Mouse (Mus musculus): Measurements from ENCODE around the gene Gm17606. TPM values are rescaled to one million over a fixed set of nuclear protein-coding genes. Genes with fewer than 3 reads are reported as not detected.

The Gm17606 gene
- total RNA-seq, 2 experiments from 2014 or later = not detected

DNA sequence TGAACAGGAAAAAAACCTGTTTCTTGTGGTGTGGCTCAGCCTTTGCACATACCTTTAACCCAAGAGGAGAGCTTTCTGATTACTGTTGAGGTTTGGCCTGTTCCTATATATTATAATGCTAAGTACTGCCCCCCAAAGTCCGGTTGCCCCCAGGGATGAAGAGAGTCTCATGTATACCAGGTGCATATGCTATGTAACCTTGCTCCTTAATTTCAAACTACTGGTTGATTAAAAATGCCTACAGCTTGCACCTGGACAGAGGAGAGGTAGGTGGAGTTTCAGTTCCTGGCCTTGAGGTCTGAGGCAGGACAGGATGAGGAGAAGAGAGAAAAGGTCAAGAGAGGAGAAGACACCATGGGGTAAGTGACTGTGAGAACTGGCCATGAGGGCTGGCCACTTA lies 19.6 kb upstream of the Gm17606 start, which contains the start of gene Psmb11:
Gene Psmb11 (plus strand): TSS at position 301 of the 400 bp plus-strand sequence.
- ATAC-seq (replicated peaks; ENCODE audit: low FRiP score, poor library complexity, severe bottlenecking) = no peak

DNA sequence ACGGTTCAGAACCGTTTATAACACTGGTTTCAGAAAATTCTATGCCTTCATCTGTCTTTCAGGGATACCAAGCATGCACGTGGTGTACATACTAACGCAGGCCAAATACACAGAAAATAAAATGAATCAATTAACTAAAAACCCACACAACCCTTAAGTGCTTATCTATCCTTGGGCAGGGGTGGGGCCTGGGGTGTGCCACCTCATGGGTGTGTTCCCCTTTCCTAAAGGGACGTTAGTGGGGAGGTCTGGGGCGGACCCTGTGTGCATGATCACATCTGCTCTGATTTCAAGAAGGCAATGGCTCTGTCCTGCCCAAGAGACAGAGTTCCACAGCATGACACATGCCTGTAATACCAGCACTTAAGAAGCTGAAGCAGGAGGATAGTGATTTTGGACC lies 17.4 kb upstream of the Gm17606 start:
- ATAC-seq (replicated peaks; ENCODE audit: low FRiP score, poor library complexity, severe bottlenecking) = no peak

- peak; percentile 12; the same call in 1 of the 2 replicates for ATAC-seq (replicated peaks; ENCODE audit: low FRiP score, poor library complexity, severe bottlenecking)
Measured at GRCm38 (mm10) chr14:54624976-54625375, 15.8 kb upstream of the Gm17606 start.

DNA sequence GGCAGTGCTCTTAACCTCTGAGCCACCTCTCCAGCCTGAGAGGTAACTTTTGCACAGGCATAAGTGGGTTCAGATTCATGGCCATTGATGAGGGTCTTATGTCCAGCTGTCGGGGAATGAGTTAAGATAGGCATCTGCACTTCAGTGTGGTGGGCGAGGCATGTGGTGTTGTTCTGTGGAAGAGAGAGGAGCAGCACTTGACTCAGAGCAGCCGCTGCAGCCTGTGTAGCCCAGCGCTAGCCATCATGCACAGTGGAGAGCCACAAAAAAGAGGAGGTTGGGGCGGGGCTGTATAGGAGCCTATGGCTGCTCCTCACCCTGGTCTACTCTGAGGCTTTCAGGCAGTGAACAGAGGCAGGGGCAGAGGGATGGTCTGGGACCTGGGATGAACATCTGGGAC lies 12.6 kb upstream of the Gm17606 start:
- ATAC-seq (replicated peaks; ENCODE audit: low FRiP score, poor library complexity, severe bottlenecking) = no peak

DNA sequence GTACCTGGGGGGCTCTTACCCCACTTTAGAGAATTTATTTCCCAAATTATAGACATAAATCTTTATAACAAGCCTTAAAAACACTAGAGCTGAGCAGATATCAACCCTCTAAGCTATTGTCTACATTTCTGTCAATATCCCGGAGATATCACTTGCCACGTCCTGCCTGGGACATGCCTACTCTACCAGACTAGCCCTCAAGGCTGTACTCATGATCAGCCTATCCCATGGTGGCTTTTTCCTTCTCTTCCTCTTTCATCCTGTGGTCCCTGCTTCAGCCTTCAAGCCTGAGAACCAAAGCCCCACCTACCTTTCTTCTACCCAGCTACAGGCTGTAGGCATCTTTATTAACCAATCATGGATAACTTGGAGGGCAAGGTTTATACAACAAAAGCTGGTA lies 11.0 kb upstream of the Gm17606 start:
- no peak for ATAC-seq (replicated peaks; ENCODE audit: low FRiP score, poor library complexity, severe bottlenecking)

GRCm38 (mm10) chr14:54630583-54631239 lies 10.0 kb upstream of the Gm17606 start:
- no peak for ATAC-seq (replicated peaks; ENCODE audit: low FRiP score, poor library complexity, severe bottlenecking)

GRCm38 (mm10) chr14:54631240-54631599 lies 9.5 kb upstream of the Gm17606 start:
- no peak for ATAC-seq (replicated peaks; ENCODE audit: low FRiP score, poor library complexity, severe bottlenecking)

GRCm38 (mm10) chr14:54632252-54632651 lies 8.5 kb upstream of the Gm17606 start:
- no peak for ATAC-seq (replicated peaks; ENCODE audit: low FRiP score, poor library complexity, severe bottlenecking)

DNA sequence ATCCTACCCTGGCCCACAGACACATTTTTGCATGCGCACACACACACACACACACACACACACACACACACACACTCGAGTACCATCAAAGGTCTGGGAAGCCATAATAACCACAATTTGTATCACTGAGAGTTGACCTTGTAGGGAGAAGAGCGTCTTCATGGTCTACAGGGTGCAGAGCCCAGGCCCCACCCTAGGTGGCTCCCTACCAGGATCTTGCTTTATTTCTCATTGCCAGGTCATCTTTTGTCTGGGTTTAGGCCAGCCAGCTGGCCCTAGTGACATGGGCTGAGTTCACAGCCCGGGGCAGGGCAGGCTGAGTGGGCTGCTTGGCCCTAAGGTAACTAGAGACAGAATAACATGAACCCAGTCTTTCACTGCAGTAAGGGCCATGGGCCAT lies 6.6 kb upstream of the Gm17606 start:
- no peak for ATAC-seq (replicated peaks; ENCODE audit: low FRiP score, poor library complexity, severe bottlenecking)

GRCm38 (mm10) chr14:54636954-54637353 lies 3.8 kb upstream of the Gm17606 start:
- 0 out of 2 replicates have a peak, but pooled peaks have one; percentile 22 for ATAC-seq (replicated peaks; ENCODE audit: low FRiP score, poor library complexity, severe bottlenecking)

- ATAC-seq (replicated peaks; ENCODE audit: low FRiP score, poor library complexity, severe bottlenecking) = no peak
Measured at GRCm38 (mm10) chr14:54638210-54638609, 2.5 kb upstream of the Gm17606 start.

DNA sequence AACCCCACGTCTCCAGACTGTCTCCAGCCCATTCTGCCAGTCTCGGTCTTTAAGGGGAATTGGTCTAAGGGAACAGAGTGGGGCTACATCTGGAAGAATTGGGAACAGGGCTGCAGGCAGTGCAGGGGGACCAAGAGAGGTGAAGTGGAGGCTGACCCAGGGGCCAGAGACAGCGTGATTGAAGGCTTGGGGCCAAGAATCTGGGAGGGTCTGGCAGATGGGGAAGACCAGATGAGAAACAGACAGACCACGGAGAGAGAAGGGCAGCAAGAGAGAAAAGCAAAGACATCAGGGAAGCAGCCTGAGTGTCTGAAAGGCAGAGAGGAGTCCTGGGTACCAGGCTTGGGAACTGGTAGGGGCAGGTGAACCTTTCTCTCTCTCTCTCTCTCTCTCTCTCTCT lies 631 bp upstream of the Gm17606 start:
- no peak for ATAC-seq (replicated peaks; ENCODE audit: low FRiP score, poor library complexity, severe bottlenecking)

- peak; percentile 68 for ATAC-seq (replicated peaks; ENCODE audit: low FRiP score, poor library complexity, severe bottlenecking)
Measured at GRCm38 (mm10) chr14:54641305-54641969, 685 bp downstream of the Gm17606 start, which contains the start of gene Cdh24. Gene Cdh24, minus strand, starts transcription at chr14:54641364.

DNA sequence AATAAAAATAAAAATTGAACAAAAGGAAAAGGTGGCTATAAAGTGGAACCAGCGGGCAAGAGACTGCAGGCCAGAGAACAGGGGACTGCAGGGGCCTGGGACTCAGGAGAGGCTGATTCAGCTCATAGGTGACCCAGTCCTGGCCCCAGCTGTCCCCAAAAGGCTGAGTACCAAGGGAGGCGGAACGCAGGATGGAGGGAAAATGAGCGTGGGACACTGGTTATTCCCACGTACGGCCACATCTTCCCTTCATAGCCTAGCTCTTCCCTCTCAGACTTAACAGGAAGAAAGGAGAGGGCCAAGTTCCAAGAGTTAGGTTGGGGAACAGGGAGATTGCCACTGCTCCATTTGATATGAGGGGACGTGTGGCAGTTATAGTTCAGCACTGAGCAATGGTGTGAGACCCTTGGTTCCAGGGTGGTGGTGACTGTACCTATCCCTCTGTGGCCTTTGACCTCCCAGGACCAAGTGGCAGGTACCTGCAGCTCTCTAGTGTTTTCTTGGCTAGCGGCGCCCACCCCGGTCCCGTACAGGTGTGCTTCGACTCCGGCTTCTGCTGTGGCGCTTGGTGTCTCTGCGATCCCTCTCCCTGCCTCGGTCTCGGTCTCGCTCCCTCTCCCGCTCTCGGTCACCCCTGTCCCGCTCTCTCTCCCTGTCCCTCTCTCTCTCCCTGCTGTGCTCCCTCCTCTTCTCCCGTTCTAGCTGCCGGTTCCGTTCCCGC lies 1.6 kb downstream of the Gm17606 start:
- no peak for ATAC-seq (replicated peaks; ENCODE audit: low FRiP score, poor library complexity, severe bottlenecking)

GRCm38 (mm10) chr14:54643011-54643410 lies 2.3 kb downstream of the Gm17606 start:
- no peak for ATAC-seq (replicated peaks; ENCODE audit: low FRiP score, poor library complexity, severe bottlenecking)

DNA sequence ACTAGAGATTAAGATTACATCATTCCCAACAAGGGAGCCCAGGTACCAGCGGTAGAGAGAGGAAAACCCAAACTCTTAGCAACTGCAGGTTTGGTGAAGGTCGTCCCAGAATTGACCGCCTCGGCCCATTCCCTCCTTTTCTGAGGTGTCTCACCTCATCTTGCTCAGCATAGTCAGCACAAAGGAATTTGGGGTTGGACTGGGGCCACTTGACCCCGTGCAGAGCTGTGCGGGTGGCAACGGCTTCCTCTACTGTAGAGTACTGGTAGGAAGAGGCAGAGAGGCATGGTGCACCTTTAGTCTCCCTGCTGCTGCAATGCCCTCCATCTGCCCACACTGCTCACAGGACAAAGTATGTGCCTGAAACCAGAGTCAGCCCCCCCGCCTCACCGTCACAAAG lies 3.5 kb downstream of the Gm17606 start:
- ATAC-seq (replicated peaks; ENCODE audit: low FRiP score, poor library complexity, severe bottlenecking) = no peak

- no peak for ATAC-seq (replicated peaks; ENCODE audit: low FRiP score, poor library complexity, severe bottlenecking)
Measured at GRCm38 (mm10) chr14:54646455-54646854, 5.7 kb downstream of the Gm17606 start.

- ATAC-seq (replicated peaks; ENCODE audit: low FRiP score, poor library complexity, severe bottlenecking) = no peak
Measured at GRCm38 (mm10) chr14:54646898-54647636, 6.3 kb downstream of the Gm17606 start.

DNA sequence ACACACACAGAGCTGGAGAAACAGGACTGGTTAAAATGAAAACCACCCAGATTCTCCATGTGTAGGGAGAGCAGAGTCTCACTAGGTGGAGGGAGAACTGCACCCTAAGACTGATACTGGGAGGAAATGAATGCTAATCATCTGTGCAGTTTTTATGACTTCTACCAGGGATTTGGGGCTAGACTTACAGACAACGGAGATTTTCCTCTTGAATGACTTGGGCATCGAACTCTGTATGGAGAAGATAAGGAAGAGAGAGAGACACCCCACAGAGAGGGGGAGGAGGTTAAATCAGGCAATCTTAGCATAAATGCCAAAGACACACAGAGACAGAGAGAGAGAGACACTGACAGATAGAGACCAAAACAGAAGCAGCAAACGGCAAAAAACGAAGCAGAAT lies 7.1 kb downstream of the Gm17606 start:
- no peak for ATAC-seq (replicated peaks; ENCODE audit: low FRiP score, poor library complexity, severe bottlenecking)

Data from erythroblast, adult 5-6 weeks (primary cell).